Mouse (Mus musculus): ENCODE measurements around the gene Gm6583. TPM values are rescaled to one million over a fixed set of nuclear protein-coding genes. Genes with fewer than 3 reads are reported as not detected.
A peak's percentile ranks its signal among the peaks of the same experiment; 100 is the strongest.

Gm6583 gene
- polyA plus RNA-seq, 1 experiment from 2014 or later: 0.12 TPM

DNA sequence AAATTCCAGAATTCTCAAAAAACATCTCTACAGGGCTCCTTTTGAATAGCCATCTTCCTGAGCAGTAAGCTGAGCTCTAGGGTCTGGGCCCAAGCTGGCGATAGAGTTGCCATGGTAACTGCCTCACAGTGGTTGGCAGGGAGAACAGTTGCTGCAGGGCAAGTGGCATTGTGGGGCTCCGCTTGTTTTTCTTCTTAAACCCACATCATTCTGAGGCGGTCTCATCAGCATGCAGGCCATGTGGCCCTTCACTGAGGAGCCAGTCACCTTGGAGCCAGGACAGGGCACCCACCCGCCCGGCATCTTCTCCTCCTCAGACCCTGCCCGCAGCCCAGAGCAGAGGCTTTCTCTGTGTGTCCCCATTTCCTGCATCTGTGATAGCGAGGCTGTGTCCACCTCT, 16.1 kb upstream of the Gm6583 start:
- no peak overlapping the region for H3K27ac ChIP-seq (ENCODE audit: low read depth, low read length)
- WGBS: 80% methylated on average over 7 of the region's 7 CpGs
- H3K4me3 ChIP-seq (ENCODE audit: low read depth, low read length): no peak overlapping the region
- no peaks in the 10 kb centered on the region for H3K4me1 ChIP-seq (replicated peaks; ENCODE audit: control insufficient read depth, insufficient read depth, low read length)
- H3K9me3 ChIP-seq (ENCODE audit: control insufficient read depth): no peaks in the 10 kb centered on the region
- no peak overlapping the region for H3K4me2 ChIP-seq (replicated peaks; ENCODE audit: low read depth)
- H3K27me3 ChIP-seq (replicated peaks; ENCODE audit: control insufficient read depth, insufficient read depth, low read length): no peaks in the 10 kb centered on the region
- H3K9ac ChIP-seq (ENCODE audit: low read depth, low read length): no peak overlapping the region
- no peak for TF ChIP-seq CTCF (IDR thresholded peaks at IDR 0.05; ENCODE audit: low read depth)
- peaks cover 91% of the 10 kb centered on the region for H3K36me3 ChIP-seq (ENCODE audit: control insufficient read depth, insufficient read depth)
- no peak for ATAC-seq

DNA sequence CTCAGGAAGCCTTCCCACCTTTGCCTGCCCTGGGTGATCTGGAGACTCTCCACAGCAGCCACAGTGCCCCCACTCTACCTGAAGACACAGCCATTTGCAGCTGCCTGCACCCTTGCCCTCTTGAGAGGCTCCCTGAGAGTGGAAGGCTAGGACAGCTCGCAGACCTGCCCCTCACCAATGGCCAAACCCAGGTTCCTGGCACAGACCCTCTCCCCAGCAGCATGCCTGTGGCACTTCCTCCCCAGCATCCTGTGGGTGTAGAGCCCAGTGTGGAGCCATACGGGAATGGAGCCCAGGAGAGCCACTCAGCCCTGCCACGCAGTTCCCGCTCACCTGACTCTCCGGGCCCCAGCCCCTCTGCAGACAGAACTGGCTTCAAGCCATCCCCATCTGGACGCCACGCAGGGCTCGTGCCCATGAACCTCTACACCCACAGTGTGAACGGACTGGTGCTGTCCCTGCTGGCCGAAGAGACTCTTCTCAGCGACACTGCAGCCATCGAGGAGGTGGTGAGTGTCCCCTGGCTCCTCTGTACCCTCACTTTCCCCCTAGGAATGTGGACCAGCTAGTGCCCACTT, 14.5 kb upstream of the Gm6583 start:
- Histone ChIP-seq H3K27me3 (replicated peaks; ENCODE audit: control insufficient read depth, insufficient read depth, low read length) (no peaks in the 10 kb centered on the region), H3K9me3 (ENCODE audit: control insufficient read depth) (no peaks in the 10 kb centered on the region), H3K36me3 (ENCODE audit: control insufficient read depth, insufficient read depth) (peaks cover 91% of the 10 kb centered on the region), H3K27ac (ENCODE audit: low read depth, low read length) (no peak overlapping the region), H3K4me2 (replicated peaks; ENCODE audit: low read depth) (no peak overlapping the region), H3K9ac (ENCODE audit: low read depth, low read length) (no peak overlapping the region), H3K4me1 (replicated peaks; ENCODE audit: control insufficient read depth, insufficient read depth, low read length) (no peaks in the 10 kb centered on the region), H3K4me3 (ENCODE audit: low read depth, low read length) (no peak overlapping the region)
- ATAC-seq: no peak
- 91% methylated on average over 12 of the region's 12 CpGs for WGBS
- no peak for TF ChIP-seq CTCF (IDR thresholded peaks at IDR 0.05; ENCODE audit: low read depth)

GRCm38 (mm10) chr5:112369326-112369725, 13.5 kb upstream of the Gm6583 start:
- Histone ChIP-seq H3K4me1 (replicated peaks; ENCODE audit: control insufficient read depth, insufficient read depth, low read length) (no peaks in the 10 kb centered on the region), H3K36me3 (ENCODE audit: control insufficient read depth, insufficient read depth) (peaks cover 91% of the 10 kb centered on the region), H3K27ac (ENCODE audit: low read depth, low read length) (no peak overlapping the region), H3K9ac (ENCODE audit: low read depth, low read length) (no peak overlapping the region), H3K4me2 (replicated peaks; ENCODE audit: low read depth) (no peak overlapping the region), H3K9me3 (ENCODE audit: control insufficient read depth) (no peaks in the 10 kb centered on the region), H3K4me3 (ENCODE audit: low read depth, low read length) (no peak overlapping the region), H3K27me3 (replicated peaks; ENCODE audit: control insufficient read depth, insufficient read depth, low read length) (no peaks in the 10 kb centered on the region)
- 94% methylated on average over 13 of the region's 13 CpGs for WGBS
- no peak for ATAC-seq
- TF ChIP-seq CTCF (IDR thresholded peaks at IDR 0.05; ENCODE audit: low read depth): no peak

DNA sequence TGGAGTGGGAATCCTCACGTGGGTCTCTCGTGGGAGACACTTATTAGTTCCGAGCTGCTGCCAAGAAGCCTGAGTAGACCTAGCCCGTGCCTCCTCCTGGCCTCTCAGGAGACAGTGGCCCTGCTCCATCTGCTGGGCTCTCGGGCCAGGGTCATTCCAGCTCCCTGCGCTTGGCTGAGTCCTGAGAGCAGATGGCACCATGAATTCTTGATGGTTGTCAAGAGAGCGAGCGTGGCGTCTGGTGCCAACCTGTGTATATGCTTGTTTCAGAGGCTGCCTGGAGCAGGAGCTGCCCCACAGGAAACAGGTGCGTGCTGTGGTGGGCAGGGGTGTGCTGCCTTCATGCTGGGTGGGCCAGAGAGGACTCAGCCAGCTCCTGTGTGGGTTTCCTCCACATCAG, 12.8 kb upstream of the Gm6583 start:
- 95% methylated on average over 10 of the region's 10 CpGs for WGBS
- Histone ChIP-seq H3K27me3 (replicated peaks; ENCODE audit: control insufficient read depth, insufficient read depth, low read length) (no peaks in the 10 kb centered on the region), H3K4me3 (ENCODE audit: low read depth, low read length) (no peak overlapping the region), H3K27ac (ENCODE audit: low read depth, low read length) (no peak overlapping the region), H3K4me2 (replicated peaks; ENCODE audit: low read depth) (no peak overlapping the region), H3K4me1 (replicated peaks; ENCODE audit: control insufficient read depth, insufficient read depth, low read length) (no peaks in the 10 kb centered on the region), H3K9me3 (ENCODE audit: control insufficient read depth) (no peaks in the 10 kb centered on the region), H3K9ac (ENCODE audit: low read depth, low read length) (no peak overlapping the region), H3K36me3 (ENCODE audit: control insufficient read depth, insufficient read depth) (peaks cover 91% of the 10 kb centered on the region)
- ATAC-seq: no peak
- TF ChIP-seq CTCF (IDR thresholded peaks at IDR 0.05; ENCODE audit: low read depth): no peak

DNA sequence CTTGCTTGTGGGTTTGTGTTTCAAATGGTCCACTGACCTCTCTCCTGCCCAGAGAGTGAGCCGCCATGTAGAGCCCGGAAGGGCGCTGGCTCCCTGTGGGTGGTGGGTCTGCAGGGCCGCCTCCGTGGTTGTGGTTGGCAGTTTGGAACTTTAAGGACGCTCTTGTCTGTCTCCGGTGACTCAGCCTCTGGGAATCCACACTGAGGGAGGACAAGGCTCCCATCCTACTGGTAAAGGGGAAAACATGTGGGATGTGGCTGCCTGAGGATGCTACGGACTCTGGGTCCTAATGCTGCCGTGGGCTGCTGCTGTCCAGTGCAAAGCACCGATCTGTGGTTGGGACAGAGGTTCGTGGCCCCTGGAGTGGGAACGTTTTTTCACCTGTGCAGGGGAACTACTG, 12.1 kb upstream of the Gm6583 start:
- no peak for TF ChIP-seq CTCF (IDR thresholded peaks at IDR 0.05; ENCODE audit: low read depth)
- 87% methylated on average over 12 of the region's 12 CpGs for WGBS

GRCm38 (mm10) chr5:112367338-112367737, 11.5 kb upstream of the Gm6583 start:
- WGBS: 91% methylated on average over 4 of the region's 4 CpGs
- H3K27me3 ChIP-seq (replicated peaks; ENCODE audit: control insufficient read depth, insufficient read depth, low read length): no peaks in the 10 kb centered on the region
- ATAC-seq: no peak
- H3K27ac ChIP-seq (ENCODE audit: low read depth, low read length): no peak overlapping the region
- peak; percentile 20; the same call in 1 of the 2 replicates for TF ChIP-seq CTCF (IDR thresholded peaks at IDR 0.05; ENCODE audit: low read depth)
- H3K4me1 ChIP-seq (replicated peaks; ENCODE audit: control insufficient read depth, insufficient read depth, low read length): no peaks in the 10 kb centered on the region
- no peak overlapping the region for H3K9ac ChIP-seq (ENCODE audit: low read depth, low read length)
- no peak overlapping the region for H3K4me3 ChIP-seq (ENCODE audit: low read depth, low read length)
- H3K36me3 ChIP-seq (ENCODE audit: control insufficient read depth, insufficient read depth): peaks cover 91% of the 10 kb centered on the region
- H3K9me3 ChIP-seq (ENCODE audit: control insufficient read depth): no peaks in the 10 kb centered on the region
- no peak overlapping the region for H3K4me2 ChIP-seq (replicated peaks; ENCODE audit: low read depth)

More for the DNA sequence above, 12.1 kb upstream of the Gm6583 start:
- Histone ChIP-seq H3K36me3 (ENCODE audit: control insufficient read depth, insufficient read depth) (peaks cover 91% of the 10 kb centered on the region), H3K9me3 (ENCODE audit: control insufficient read depth) (no peaks in the 10 kb centered on the region), H3K9ac (ENCODE audit: low read depth, low read length) (no peak overlapping the region), H3K27ac (ENCODE audit: low read depth, low read length) (no peak overlapping the region), H3K27me3 (replicated peaks; ENCODE audit: control insufficient read depth, insufficient read depth, low read length) (no peaks in the 10 kb centered on the region), H3K4me3 (ENCODE audit: low read depth, low read length) (no peak overlapping the region), H3K4me1 (replicated peaks; ENCODE audit: control insufficient read depth, insufficient read depth, low read length) (no peaks in the 10 kb centered on the region), H3K4me2 (replicated peaks; ENCODE audit: low read depth) (no peak overlapping the region)
- no peak for ATAC-seq

DNA sequence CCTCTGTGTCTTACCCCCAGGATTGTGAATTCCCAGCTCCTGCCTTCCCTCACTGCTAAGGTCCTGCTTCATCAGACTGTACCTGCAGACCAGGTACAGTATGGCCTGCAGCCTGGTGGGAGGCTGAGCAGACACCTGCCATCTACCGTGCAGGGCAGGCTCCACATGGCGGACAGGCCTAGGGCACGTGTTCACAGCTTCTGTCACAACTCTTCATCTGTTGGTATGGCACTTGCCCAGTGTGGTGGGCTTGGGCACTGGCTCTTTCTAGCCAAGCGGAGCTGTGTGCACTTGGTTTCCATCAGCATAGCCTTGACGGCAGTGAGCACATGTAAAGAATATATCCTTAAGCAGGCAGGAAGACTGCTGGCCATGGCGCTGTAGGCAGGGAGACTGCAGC, 11.0 kb upstream of the Gm6583 start:
- Histone ChIP-seq H3K9ac (ENCODE audit: low read depth, low read length) (no peak overlapping the region), H3K4me1 (replicated peaks; ENCODE audit: control insufficient read depth, insufficient read depth, low read length) (no peaks in the 10 kb centered on the region), H3K27ac (ENCODE audit: low read depth, low read length) (no peak overlapping the region), H3K27me3 (replicated peaks; ENCODE audit: control insufficient read depth, insufficient read depth, low read length) (no peaks in the 10 kb centered on the region), H3K4me3 (ENCODE audit: low read depth, low read length) (no peak overlapping the region), H3K9me3 (ENCODE audit: control insufficient read depth) (no peaks in the 10 kb centered on the region), H3K4me2 (replicated peaks; ENCODE audit: low read depth) (no peak overlapping the region), H3K36me3 (ENCODE audit: control insufficient read depth, insufficient read depth) (peaks cover 90% of the 10 kb centered on the region)
- no peak for ATAC-seq
- WGBS: 97% methylated on average over 6 of the region's 6 CpGs
- no peak for TF ChIP-seq CTCF (IDR thresholded peaks at IDR 0.05; ENCODE audit: low read depth)
